Mouse (Mus musculus) liver, embryonic 11.5 days (tissue): ENCODE measurements at regions not wholly inside any gene's neighbourhood (a gene's known extent, or its start where the extent isn't known, plus 50 kb on each side); places are given as distances from the start of the nearest gene placed in this dataset.
"Not testable (repeated sequence)": the region's sequence is repeated elsewhere in the genome, so short reads cannot be mapped to it uniquely, and the experiment has no call there.

Source experiments
- ATAC-seq: fragments of 200-750 bp; cut with Nextera tagmentation; replicated peaks from 2 replicates; pipeline ENCODE4 v1.8.0; 2017; ENCODE audit warnings: moderate number of reproducible peaks, mild to moderate bottlenecking, moderate TSS enrichment, moderate library complexity; ENCODE audit not compliant: low FRiP score
- DNase-seq: peaks from one replicate; pipeline ENCODE4 v3.0.0-alpha.2; 2017; ENCODE audit warnings: low spot score
- H3K27ac ChIP-seq: fragments of 300-500 bp; sonication (generic); 2 replicates; pipeline ENCODE4 v1.5.1; 2014; ENCODE audit warnings: mild to moderate bottlenecking, low read depth, low read length, control low read depth
- H3K27me3 ChIP-seq: fragments of 300-500 bp; sonication (generic); replicated peaks from 2 replicates; pipeline ENCODE4 v1.6.1; 2014; ENCODE audit warnings: low read length, mixed read lengths; ENCODE audit not compliant: control insufficient read depth, insufficient read depth
- H3K36me3 ChIP-seq: fragments of 300-500 bp; sonication (generic); 2 replicates; pipeline ENCODE4 v1.6.1; 2014; ENCODE audit warnings: mild to moderate bottlenecking, low read length, moderate library complexity, mixed read lengths; ENCODE audit not compliant: control insufficient read depth, insufficient read depth
- H3K4me1 ChIP-seq: fragments of 300-500 bp; sonication (generic); replicated peaks from 2 replicates; pipeline ENCODE4 v1.6.1; 2014; ENCODE audit warnings: low read length, mixed read lengths; ENCODE audit not compliant: control insufficient read depth, insufficient read depth
- H3K4me2 ChIP-seq: fragments of 300-500 bp; sonication (generic); 2 replicates; pipeline ENCODE4 v1.6.1; 2014; ENCODE audit warnings: mild to moderate bottlenecking, control low read depth, moderate library complexity
- H3K4me3 ChIP-seq: fragments of 300-500 bp; sonication (generic); 2 replicates; pipeline ENCODE4 v1.5.1; 2014; ENCODE audit warnings: low read depth, low read length, control low read depth
- H3K9ac ChIP-seq: fragments of 300-500 bp; sonication (generic); 2 replicates; pipeline ENCODE4 v1.6.1; 2014; ENCODE audit warnings: low read depth, low read length, control low read depth
- H3K9me3 ChIP-seq: fragments of 300-500 bp; sonication (generic); 2 replicates; pipeline ENCODE4 v1.6.1; 2016; ENCODE audit warnings: low read length, inconsistent platforms, mixed read lengths; ENCODE audit not compliant: control insufficient read depth
- WGBS: fragments of 180-500 bp; shearing (Covaris S2); extraction: QIAGEN DNeasy Blood & Tissue Kit; methylation state at CpG from one replicate; pipeline ENCODE4 v1.1.7; 2014; 5-methylcytosine and 5-hydroxymethylcytosine counted together

- H3K4me2 ChIP-seq, H3K27ac ChIP-seq, H3K36me3 ChIP-seq, H3K9ac ChIP-seq, H3K9me3 ChIP-seq, ATAC-seq, H3K4me1 ChIP-seq, H3K4me3 ChIP-seq: not testable (repeated sequence)
- 13% methylated on average over 8 of the region's 8 CpGs for WGBS
- peak; percentile 63 for DNase-seq
- peaks cover 15% of the 10 kb centered on the region for H3K27me3 ChIP-seq
Measured at GRCm38 (mm10) chr15:84616880-84617279, 52.5 kb upstream of the Prr5 start.

- Histone ChIP-seq H3K4me1 (peaks cover 8% of the 10 kb centered on the region; the same call in 1 of the 2 replicates), H3K27me3 (peaks cover 11% of the 10 kb centered on the region; the same call in 1 of the 2 replicates), H3K4me3 (no peak overlapping the region), H3K36me3 (no peaks in the 10 kb centered on the region), H3K4me2 (no peak overlapping the region), H3K9me3 (no peaks in the 10 kb centered on the region), H3K27ac (no peak overlapping the region), H3K9ac (no peak overlapping the region)
- ATAC-seq (peak; percentile 51; the same call in 1 of the 2 replicates), DNase-seq (peak; percentile 81)
- WGBS: 55% methylated on average over 17 of the region's 17 CpGs
Measured at GRCm38 (mm10) chr15:84613536-84614527, 55.6 kb upstream of the Prr5 start.

- H3K9ac ChIP-seq: no peak overlapping the region
- DNase-seq (no peak), ATAC-seq (no peak)
- peaks cover 8% of the 10 kb centered on the region; the same call in 1 of the 2 replicates for H3K4me1 ChIP-seq
- H3K4me3 ChIP-seq: no peak overlapping the region
- H3K27ac ChIP-seq: no peak overlapping the region
- peaks cover 11% of the 10 kb centered on the region; the same call in 1 of the 2 replicates for H3K27me3 ChIP-seq
- no peak overlapping the region for H3K4me2 ChIP-seq
- no peaks in the 10 kb centered on the region for H3K9me3 ChIP-seq
- H3K36me3 ChIP-seq: no peaks in the 10 kb centered on the region
- WGBS: 24% methylated on average over 2 of the region's 2 CpGs
Measured at GRCm38 (mm10) chr15:84612961-84613360, 55.3 kb upstream of the Rtl6 start.

GRCm38 (mm10) chr15:84609825-84610442 lies 52.3 kb upstream of the Rtl6 start:
- Histone ChIP-seq H3K9me3 (no peaks in the 10 kb centered on the region), H3K4me2 (no peak overlapping the region), H3K36me3 (no peaks in the 10 kb centered on the region), H3K27ac (no peak overlapping the region), H3K27me3 (0 out of 2 replicates have a peak, but pooled peaks cover 9% of the 10 kb centered on the region), H3K4me1 (peaks cover 8% of the 10 kb centered on the region; the same call in 1 of the 2 replicates), H3K4me3 (no peak overlapping the region), H3K9ac (no peak overlapping the region)
- ATAC-seq (no peak), DNase-seq (no peak)
- WGBS: 41% methylated on average over 15 of the region's 15 CpGs

GRCm38 (mm10) chr15:84609063-84609462 lies 51.4 kb upstream of the Rtl6 start:
- Histone ChIP-seq H3K4me2 (no peak overlapping the region), H3K9me3 (no peaks in the 10 kb centered on the region), H3K4me1 (peaks cover 8% of the 10 kb centered on the region; the same call in 1 of the 2 replicates), H3K9ac (no peak overlapping the region), H3K27ac (no peak overlapping the region), H3K27me3 (0 out of 2 replicates have a peak, but pooled peaks cover 9% of the 10 kb centered on the region), H3K36me3 (no peaks in the 10 kb centered on the region), H3K4me3 (no peak overlapping the region)
- 46% methylated on average over 5 of the region's 5 CpGs for WGBS
- ATAC-seq (peak; percentile 56), DNase-seq (no peak)
